Comparison of ENCODE assay signal across 18 mouse cellular contexts in genomic region chr15:101375956-101376775, GRCm38 (mm10). TPM values are rescaled to one million over a fixed set of nuclear protein-coding genes. Genes with fewer than 3 reads are reported as not detected.
DNase-seq lines count a peak whose midpoint lies in the region; ATAC-seq lines count a peak whose summit lies in the region.
"Had no signal": no experiment of that assay in that cellular context is flagged by ENCODE, and none has a peak within 500 bp of the region (broad histone marks: within the 10 kb centered on the region; RNA-seq: fewer than 3 reads in every experiment).

No protein-coding gene starts in this region.

- WGBS in heart, embryonic 13.5 days, result 74% methylated on average over 6 of the region's 6 CpGs
- WGBS in embryonic facial prominence, embryonic 10.5 days, result 77% methylated on average over 6 of the region's 6 CpGs

- peak overlapping the region; percentile 50; the same call in 1 of the 2 replicates for H3K9ac ChIP-seq in heart, embryonic 13.5 days
- H3K9ac ChIP-seq: forebrain, postnatal 0 days; neural tube, embryonic 15.5 days had no signal

- no peaks in the 10 kb centered on the region for H3K36me3 ChIP-seq in heart, embryonic 13.5 days
- no peaks in the 10 kb centered on the region for H3K36me3 ChIP-seq in embryonic facial prominence, embryonic 10.5 days (replicated peaks)
- H3K36me3 ChIP-seq: neural tube, embryonic 15.5 days had no signal

- peaks cover 28% of the 10 kb centered on the region; the same call in 1 of the 2 replicates for H3K27me3 ChIP-seq in heart, embryonic 13.5 days (replicated peaks)
- peaks cover 10% of the 10 kb centered on the region; the same call in 1 of the 2 replicates for H3K27me3 ChIP-seq in embryonic facial prominence, embryonic 10.5 days (replicated peaks; ENCODE audit: low read depth, poor library complexity, severe bottlenecking)
- H3K27me3 ChIP-seq: neural tube, embryonic 15.5 days had no signal

- H3K4me1 ChIP-seq in heart, embryonic 13.5 days, result peaks cover 69% of the 10 kb centered on the region
- H3K4me1 ChIP-seq in embryonic facial prominence, embryonic 10.5 days, result peaks cover 34% of the 10 kb centered on the region

- H3K4me2 ChIP-seq in heart, embryonic 13.5 days, result no peak overlapping the region
- H3K4me2 ChIP-seq: heart, embryonic 11.5 days; midbrain, embryonic 11.5 days; neural tube, embryonic 15.5 days had no signal

- H3K27ac ChIP-seq in heart, embryonic 13.5 days (replicated peaks), result no peak overlapping the region
- H3K27ac ChIP-seq in embryonic facial prominence, embryonic 10.5 days (replicated peaks), result no peak overlapping the region
- H3K27ac ChIP-seq: neural tube, embryonic 15.5 days had no signal

- H3K9me3 ChIP-seq in heart, embryonic 13.5 days, result no peaks in the 10 kb centered on the region
- H3K9me3 ChIP-seq in embryonic facial prominence, embryonic 10.5 days, result no peaks in the 10 kb centered on the region
- H3K9me3 ChIP-seq: neural tube, embryonic 15.5 days had no signal

- no peak for ATAC-seq in heart, embryonic 13.5 days (ENCODE audit: extremely low read depth, insufficient number of reproducible peaks, low FRiP score, low TSS enrichment)
- ATAC-seq in erythroid progenitor cell, adult 5-6 weeks (replicated peaks; ENCODE audit: low FRiP score, poor library complexity, severe bottlenecking), result no peak
- ATAC-seq: forebrain, postnatal 0 days had no signal

- no peak overlapping the region for H3K4me3 ChIP-seq in heart, embryonic 13.5 days
- no peak overlapping the region for H3K4me3 ChIP-seq in embryonic facial prominence, embryonic 10.5 days
- H3K4me3 ChIP-seq: neural tube, embryonic 15.5 days had no signal

- DNase-seq in heart, adult 9 months (ENCODE audit: low spot score in 2 of 2), result no peak
- DNase-seq in layer of hippocampus, adult 8-10 months (ENCODE audit: low spot score in 2 of 2), result peak; percentile 32 to 43
- no peak for DNase-seq in layer of hippocampus, postnatal 10 days (ENCODE audit: low spot score in 2 of 2)
- peak; percentile 63 for DNase-seq in cerebellum, adult 11 months
- peak; percentile 62 to 76 for DNase-seq in cerebellum, postnatal 14 days
- no peak for DNase-seq in embryonic facial prominence, embryonic 10.5 days (ENCODE audit: low spot score)
- DNase-seq: embryo, embryonic 11 days; forebrain, postnatal 0 days; gastrocnemius, postnatal 10 days; heart, postnatal 4 days; lung, postnatal 14 days; retina, postnatal 1 day had no signal

RNA-seq across cellular contexts. Expression of gene Krt80, which starts 6.2 kb away (rescaled TPM):
- polyA plus RNA-seq in heart, embryonic 13.5 days (2015; fragmentation: Nextera tagmentation; extraction: Ambion mirVana), result 7.8 and 7.9 TPM in 2 replicates
- total RNA-seq in layer of hippocampus, adult 8-10 months (2022), result under 1 TPM in 3 of 4 experiments, not detected in 1; 0.17 to 0.48 (median 0.43) TPM
- under 1 TPM in 1 of 2 experiments, not detected in 1; 0.23 TPM for total RNA-seq in layer of hippocampus, postnatal 10 days (2021)
- 0.42 and 4.7 TPM in 2 replicates for total RNA-seq in erythroid progenitor cell, adult 5-6 weeks (2015; ENCODE audit: low replicate concordance)
- 0.90 and 2.5 TPM in 2 replicates for total RNA-seq in erythroid progenitor cell, adult 5-6 weeks (2017; ENCODE audit: low replicate concordance)
- 0.04 and 0.16 TPM in 2 replicates for polyA plus RNA-seq in embryonic facial prominence, embryonic 10.5 days (2016; fragmentation: Nextera tagmentation; extraction: Ambion mirVana)
- polyA plus RNA-seq: midbrain, embryonic 11.5 days had no signal

RNA-seq across cellular contexts. Expression of gene Krt7, which starts 34.7 kb away (rescaled TPM):
- 20.6 and 26.7 TPM in 2 replicates for polyA plus RNA-seq in heart, embryonic 13.5 days (2015; fragmentation: Nextera tagmentation; extraction: Ambion mirVana)
- total RNA-seq in layer of hippocampus, adult 8-10 months (2022), result under 1 TPM in 1 of 4 experiments, not detected in 3; 0.45 TPM
- total RNA-seq in layer of hippocampus, postnatal 10 days (2021), result not detected
- not detected in 2 replicates for total RNA-seq in erythroid progenitor cell, adult 5-6 weeks (2015; ENCODE audit: low replicate concordance)
- not detected in 2 replicates for total RNA-seq in erythroid progenitor cell, adult 5-6 weeks (2017; ENCODE audit: low replicate concordance)
- polyA plus RNA-seq in embryonic facial prominence, embryonic 10.5 days (2016; fragmentation: Nextera tagmentation; extraction: Ambion mirVana), result 16.2 and 17.4 TPM in 2 replicates
- total RNA-seq: layer of hippocampus, postnatal 14 days had no signal

Comparison
In these comparisons a context has a peak if more than half of its experiments do, and no peak if none do; other contexts are left out.
1. DNase-seq: peak in layer of hippocampus, adult 8-10 months (2 of 2), cerebellum, adult 11 months (single experiment) and cerebellum, postnatal 14 days (2 of 2); none in heart, adult 9 months (0 of 2), layer of hippocampus, postnatal 10 days (0 of 2) and embryonic facial prominence, embryonic 10.5 days (single experiment).